1 mouse cellular context compared by ENCODE assay signal in the genomic region with DNA sequence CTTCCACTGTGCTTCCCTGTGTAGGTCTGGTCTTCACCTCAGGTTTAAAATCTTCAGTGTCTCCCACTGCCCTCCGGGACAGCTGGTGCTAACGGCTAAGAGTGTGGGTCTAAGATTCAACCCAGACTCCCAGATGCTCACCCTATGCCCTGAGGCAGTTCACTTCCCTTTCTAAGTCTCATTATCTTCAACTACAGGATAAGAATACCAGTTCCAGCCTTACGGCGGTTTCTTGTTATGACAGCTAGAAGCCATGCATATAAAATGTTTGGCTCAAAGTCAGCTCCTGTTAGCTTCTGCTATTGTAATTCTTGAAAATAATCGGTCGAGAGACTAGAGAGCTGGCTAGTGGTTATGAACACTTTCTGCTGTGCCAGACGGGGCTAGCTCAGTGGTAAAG.
TF ChIP-seq lines count a peak whose summit lies in the region.

No protein-coding gene starts in this region.

TF ChIP-seq in myocyte, 11 proteins besides CTCF, POLR2A, EP300 and RAD21 (continued from another document):
- TF ChIP-seq TCF3 (IDR thresholded peaks at IDR 0.05; ENCODE audit: insufficient read length, low read depth) = no peak
- no peak for TF ChIP-seq CEBPB (IDR thresholded peaks at IDR 0.05; ENCODE audit: insufficient read depth, poor library complexity, severe bottlenecking)
- TF ChIP-seq USF1 (IDR thresholded peaks at IDR 0.05; ENCODE audit: low read depth) = no peak
- no peak for TF ChIP-seq MAX (IDR thresholded peaks at IDR 0.05; ENCODE audit: low read depth)
- no peak for TF ChIP-seq TCF12 (IDR thresholded peaks at IDR 0.05; ENCODE audit: insufficient read depth, poor library complexity, severe bottlenecking)
- no peak for TF ChIP-seq MYOG (IDR thresholded peaks at IDR 0.05; ENCODE audit: control insufficient read depth in 1 of 3, insufficient read depth in 1 of 3, insufficient read length in 2 of 3, low read depth in 2 of 3)
- TF ChIP-seq REST (IDR thresholded peaks at IDR 0.05; ENCODE audit: insufficient read depth, insufficient read length) = no peak
- TF ChIP-seq POLR2AphosphoS2 (IDR thresholded peaks at IDR 0.05; ENCODE audit: insufficient read length, low read depth) = no peak
